Comparison of ENCODE assay signal across 8 mouse cellular contexts in genomic region chr13:23465600-23466109, GRCm38 (mm10). TPM values are rescaled to one million over a fixed set of nuclear protein-coding genes. Genes with fewer than 3 reads are reported as not detected.
DNase-seq lines count a peak whose midpoint lies in the region; ATAC-seq and TF ChIP-seq lines count a peak whose summit lies in the region.

TSS of gene Btn1a1 (minus strand) at chr13:23465901.

- TF ChIP-seq EP300 in heart, adult 2 months (IDR thresholded peaks at IDR 0.05; ENCODE audit: insufficient read depth, low read depth, low read length): no peak

- intact Hi-C loops in heart, adult 2 months (cut with DNase I): loop anchor here (2.0 to 5.0 kb wide), 2 partner anchors 13 to 42 kb away; no protein-coding TSS in a partner anchor

- DNase-seq in heart, adult 2 months: peak in 1 of 2 experiments; percentile 19
- no peak for DNase-seq in heart, postnatal 4 days
- DNase-seq in NIH3T3 (ENCODE audit: low read depth): peak; percentile 19
- DNase-seq in forebrain, embryonic 14.5 days (ENCODE audit: low spot score): no peak
- DNase-seq in spleen, postnatal 4 days (ENCODE audit: low spot score in 2 of 2): peak; percentile 22 to 69
- no peak for DNase-seq in kidney, postnatal 10 days
- no peak for DNase-seq in adipocyte (ENCODE audit: low spot score)

- WGBS in heart, adult 2 months: 16% methylated on average over 7 of the region's 7 CpGs
- WGBS in forebrain, embryonic 14.5 days: 0% methylated on average over 7 of the region's 7 CpGs
- WGBS in liver, embryonic 12.5 days (ENCODE audit: insufficient replicate concordance): 0% methylated on average over 7 of the region's 7 CpGs

- TF ChIP-seq POLR2A in heart, adult 2 months (IDR thresholded peaks at IDR 0.05; ENCODE audit: insufficient read depth, low read depth, low read length): no peak

- H3K4me1 ChIP-seq in heart, adult 2 months (ENCODE audit: control insufficient read depth, insufficient read depth, low read length): no peaks in the 10 kb centered on the region
- H3K4me1 ChIP-seq in forebrain, embryonic 14.5 days (ENCODE audit: control insufficient read depth, insufficient read depth, low read length): peaks cover 10% of the 10 kb centered on the region; the same call in 1 of the 2 replicates
- peaks cover 41% of the 10 kb centered on the region for H3K4me1 ChIP-seq in liver, embryonic 12.5 days

- ATAC-seq in forebrain, embryonic 14.5 days: no peak
- ATAC-seq in liver, embryonic 12.5 days: peak; percentile 59

- no peak within 1 kb of the TSS for H3K27ac ChIP-seq in heart, adult 2 months
- no peak within 1 kb of the TSS for H3K27ac ChIP-seq in forebrain, embryonic 14.5 days (ENCODE audit: low read depth, low read length)
- H3K27ac ChIP-seq in liver, embryonic 12.5 days: peak within 1 kb of the TSS; percentile 89

- no peak for TF ChIP-seq CTCF in heart, adult 2 months (IDR thresholded peaks at IDR 0.05)

- H3K4me3 ChIP-seq in heart, adult 2 months: peak within 1 kb of the TSS; percentile 57
- H3K4me3 ChIP-seq in forebrain, embryonic 14.5 days (ENCODE audit: low read depth, low read length): peak within 1 kb of the TSS; percentile 54
- peak within 1 kb of the TSS; percentile 71 for H3K4me3 ChIP-seq in liver, embryonic 12.5 days

- no peak within 1 kb of the TSS for H3K9ac ChIP-seq in heart, adult 2 months (ENCODE audit: low read depth, low read length)
- peak within 1 kb of the TSS; percentile 68 for H3K9ac ChIP-seq in forebrain, embryonic 14.5 days (ENCODE audit: low read length)
- H3K9ac ChIP-seq in liver, embryonic 12.5 days: peak within 1 kb of the TSS; percentile 81

- H3K4me2 ChIP-seq in forebrain, embryonic 14.5 days (ENCODE audit: low read length): peak within 1 kb of the TSS; percentile 76
- peak within 1 kb of the TSS; percentile 86 for H3K4me2 ChIP-seq in liver, embryonic 12.5 days

- H3K36me3 ChIP-seq in heart, adult 2 months (ENCODE audit: control insufficient read depth, insufficient read depth, low read length): no peaks in the 10 kb centered on the region
- H3K36me3 ChIP-seq in forebrain, embryonic 14.5 days (ENCODE audit: control insufficient read depth, insufficient read depth, low read length): no peaks in the 10 kb centered on the region
- H3K36me3 ChIP-seq in liver, embryonic 12.5 days: no peaks in the 10 kb centered on the region

- H3K79me2 ChIP-seq in heart, adult 2 months (replicated peaks; ENCODE audit: control insufficient read depth, insufficient read depth, low read length): no peaks in the 10 kb centered on the region

- H3K9me3 ChIP-seq in forebrain, embryonic 14.5 days (replicated peaks; ENCODE audit: control insufficient read depth, low read length): no peaks in the 10 kb centered on the region
- no peaks in the 10 kb centered on the region for H3K9me3 ChIP-seq in liver, embryonic 12.5 days (replicated peaks)

- no peaks in the 10 kb centered on the region for H3K27me3 ChIP-seq in heart, adult 2 months (ENCODE audit: control insufficient read depth, insufficient read depth, low read length)
- H3K27me3 ChIP-seq in forebrain, embryonic 14.5 days (replicated peaks; ENCODE audit: control insufficient read depth, insufficient read depth, low read length): no peaks in the 10 kb centered on the region
- H3K27me3 ChIP-seq in liver, embryonic 12.5 days (replicated peaks): no peaks in the 10 kb centered on the region

RNA-seq across cellular contexts. Expression of gene Btn1a1, which starts in this region (rescaled TPM):
- not detected for total RNA-seq in heart, adult 2 months (2021)
- polyA plus RNA-seq in heart, adult 2 months (2012; rRNA removed): 0.20 TPM in 1 of 2 replicates, not detected in the other
- under 1 TPM; 0.11 to 0.24 TPM for total RNA-seq in heart, postnatal 4 days (2021)
- 0.22 TPM in 1 of 2 replicates, not detected in the other for polyA plus RNA-seq in forebrain, embryonic 14.5 days (2014; fragmentation: Nextera tagmentation; extraction: Ambion mirVana)
- 1.9 and 2.5 TPM in 2 replicates for polyA plus RNA-seq in liver, embryonic 12.5 days (2016; fragmentation: Nextera tagmentation; extraction: Ambion mirVana)

Comparison
In these comparisons a context has a peak if more than half of its experiments do, and no peak if none do; other contexts are left out.
1. DNase-seq: peak in NIH3T3 (single experiment) and spleen, postnatal 4 days (2 of 2); none in heart, postnatal 4 days (single experiment), forebrain, embryonic 14.5 days (single experiment), kidney, postnatal 10 days (single experiment) and adipocyte (single experiment).
2. Peak in every context shown above with its lines, with median percentiles within 50 percentile points of each other: H3K4me3 ChIP-seq.